Mouse (Mus musculus): ENCODE measurements at regions not wholly inside any gene's neighbourhood (a gene's known extent, or its start where the extent isn't known, plus 50 kb on each side); places are given as distances from the start of the nearest gene placed in this dataset.

GRCm38 (mm10) chr3:147249906-147250305, 397.7 kb downstream of the Ttll7 start:
- no peak overlapping the region for H3K27ac ChIP-seq
- TF ChIP-seq CTCF (IDR thresholded peaks at IDR 0.05; ENCODE audit: low read depth) (no peak), EP300 (IDR thresholded peaks at IDR 0.05; ENCODE audit: low read depth) (no peak)
- no peak overlapping the region for H3K4me2 ChIP-seq (ENCODE audit: low read depth)
- H3K27me3 ChIP-seq (ENCODE audit: control insufficient read depth, insufficient read depth, low read length), result no peaks in the 10 kb centered on the region
- no peaks in the 10 kb centered on the region for H3K36me3 ChIP-seq (replicated peaks; ENCODE audit: control insufficient read depth, insufficient read depth, low read depth)
- H3K4me3 ChIP-seq (ENCODE audit: insufficient read depth in 1 of 2, low read depth in 2 of 2, low read length in 2 of 2), result no peak overlapping the region
- ATAC-seq (ENCODE audit: insufficient read depth), result no peak
- no peak for DNase-seq (ENCODE audit: low read depth in 3 of 3, low spot score in 3 of 3)
- WGBS (ENCODE audit: insufficient replicate concordance), result 53% methylated on average over 2 of the region's 2 CpGs
- no peak overlapping the region for H3K9ac ChIP-seq (replicated peaks)
- H3K4me1 ChIP-seq (replicated peaks; ENCODE audit: control insufficient read depth in 2 of 2, insufficient read depth in 2 of 2, low read length in 1 of 2), result no peaks in the 10 kb centered on the region
- H3K9me3 ChIP-seq (ENCODE audit: control insufficient read depth, low read length), result no peaks in the 10 kb centered on the region

GRCm38 (mm10) chr3:147252226-147252788, 400.1 kb downstream of the Ttll7 start:
- Histone ChIP-seq H3K27me3 (ENCODE audit: control insufficient read depth, insufficient read depth, low read length) (no peaks in the 10 kb centered on the region), H3K4me2 (ENCODE audit: low read depth) (no peak overlapping the region), H3K4me3 (ENCODE audit: insufficient read depth in 1 of 2, low read depth in 2 of 2, low read length in 2 of 2) (no peak overlapping the region), H3K9me3 (ENCODE audit: control insufficient read depth, low read length) (no peaks in the 10 kb centered on the region), H3K36me3 (replicated peaks; ENCODE audit: control insufficient read depth, insufficient read depth, low read depth) (no peaks in the 10 kb centered on the region), H3K4me1 (replicated peaks; ENCODE audit: control insufficient read depth in 2 of 2, insufficient read depth in 2 of 2, low read length in 1 of 2) (no peaks in the 10 kb centered on the region), H3K9ac (replicated peaks) (no peak overlapping the region), H3K27ac (no peak overlapping the region)
- TF ChIP-seq CTCF (IDR thresholded peaks at IDR 0.05; ENCODE audit: low read depth) (no peak), EP300 (IDR thresholded peaks at IDR 0.05; ENCODE audit: low read depth) (no peak)
- ATAC-seq (ENCODE audit: insufficient read depth) (no peak), DNase-seq (ENCODE audit: low read depth in 3 of 3, low spot score in 3 of 3) (no peak)
- 44% methylated on average over 4 of the region's 4 CpGs for WGBS (ENCODE audit: insufficient replicate concordance)

GRCm38 (mm10) chr3:147252812-147253211, 400.6 kb downstream of the Ttll7 start:
- H3K36me3 ChIP-seq (replicated peaks; ENCODE audit: control insufficient read depth, insufficient read depth, low read depth), result no peaks in the 10 kb centered on the region
- no peak for TF ChIP-seq CTCF (IDR thresholded peaks at IDR 0.05; ENCODE audit: low read depth)
- TF ChIP-seq EP300 (IDR thresholded peaks at IDR 0.05; ENCODE audit: low read depth), result no peak
- H3K27me3 ChIP-seq (ENCODE audit: control insufficient read depth, insufficient read depth, low read length), result no peaks in the 10 kb centered on the region
- no peak overlapping the region for H3K9ac ChIP-seq (replicated peaks)
- DNase-seq (ENCODE audit: low read depth in 3 of 3, low spot score in 3 of 3) (no peak), ATAC-seq (ENCODE audit: insufficient read depth) (no peak)
- H3K4me3 ChIP-seq (ENCODE audit: insufficient read depth in 1 of 2, low read depth in 2 of 2, low read length in 2 of 2), result no peak overlapping the region
- H3K27ac ChIP-seq, result no peak overlapping the region
- no peaks in the 10 kb centered on the region for H3K4me1 ChIP-seq (replicated peaks; ENCODE audit: control insufficient read depth in 2 of 2, insufficient read depth in 2 of 2, low read length in 1 of 2)
- 31% methylated on average over 6 of the region's 6 CpGs for WGBS (ENCODE audit: insufficient replicate concordance)
- no peak overlapping the region for H3K4me2 ChIP-seq (ENCODE audit: low read depth)
- H3K9me3 ChIP-seq (ENCODE audit: control insufficient read depth, low read length), result no peaks in the 10 kb centered on the region

- Histone ChIP-seq H3K9me3 (ENCODE audit: control insufficient read depth, low read length) (no peaks in the 10 kb centered on the region), H3K4me3 (ENCODE audit: insufficient read depth in 1 of 2, low read depth in 2 of 2, low read length in 2 of 2) (no peak overlapping the region), H3K36me3 (replicated peaks; ENCODE audit: control insufficient read depth, insufficient read depth, low read depth) (no peaks in the 10 kb centered on the region), H3K4me2 (ENCODE audit: low read depth) (no peak overlapping the region), H3K4me1 (replicated peaks; ENCODE audit: control insufficient read depth in 2 of 2, insufficient read depth in 2 of 2, low read length in 1 of 2) (no peaks in the 10 kb centered on the region), H3K27me3 (ENCODE audit: control insufficient read depth, insufficient read depth, low read length) (no peaks in the 10 kb centered on the region), H3K27ac (no peak overlapping the region), H3K9ac (replicated peaks) (no peak overlapping the region)
- ATAC-seq (ENCODE audit: insufficient read depth), result no peak
- 55% methylated on average over 5 of the region's 5 CpGs for WGBS (ENCODE audit: insufficient replicate concordance)
- TF ChIP-seq CTCF (IDR thresholded peaks at IDR 0.05; ENCODE audit: low read depth) (no peak), EP300 (IDR thresholded peaks at IDR 0.05; ENCODE audit: low read depth) (no peak)
- no peak for DNase-seq (ENCODE audit: low read depth in 3 of 3, low spot score in 3 of 3)
Observed at GRCm38 (mm10) chr3:147254454-147254853, 402.3 kb downstream of the Ttll7 start.

DNA sequence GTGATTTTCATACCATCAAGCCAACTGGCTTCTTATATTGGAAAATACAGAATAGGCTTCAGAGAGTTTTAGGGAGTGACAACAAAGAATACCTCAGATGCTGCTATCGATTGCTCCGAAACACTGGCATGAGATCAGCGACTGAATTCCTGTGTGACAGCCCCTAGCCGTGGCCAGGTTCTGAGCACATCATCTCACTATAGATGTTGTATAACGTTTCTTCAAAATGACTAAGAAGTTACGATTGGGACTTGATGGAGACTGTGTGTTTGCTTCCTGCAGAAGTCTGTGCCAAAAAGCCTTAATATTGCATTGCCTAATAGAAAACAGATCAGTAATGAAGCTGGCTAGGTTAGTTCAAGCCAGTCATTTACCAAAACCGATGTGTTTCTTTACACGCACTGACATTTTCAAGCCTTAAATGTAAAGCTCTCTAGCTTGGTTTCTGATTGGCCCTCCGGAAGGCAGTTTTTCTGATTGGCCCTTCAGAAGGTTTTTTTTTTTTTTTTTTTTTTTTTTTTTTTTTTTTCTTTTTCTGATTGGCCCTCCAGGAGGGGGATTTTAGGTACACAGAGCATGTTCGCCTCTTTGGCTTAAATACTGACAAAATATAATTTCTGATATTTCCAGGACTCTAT, 408.9 kb downstream of the Ttll7 start:
- H3K9ac ChIP-seq (replicated peaks), result no peak overlapping the region
- H3K27me3 ChIP-seq (ENCODE audit: control insufficient read depth, insufficient read depth, low read length), result no peaks in the 10 kb centered on the region
- 68% methylated on average over 10 of the region's 10 CpGs for WGBS (ENCODE audit: insufficient replicate concordance)
- H3K36me3 ChIP-seq (replicated peaks; ENCODE audit: control insufficient read depth, insufficient read depth, low read depth), result no peaks in the 10 kb centered on the region
- no peaks in the 10 kb centered on the region for H3K4me1 ChIP-seq (replicated peaks; ENCODE audit: control insufficient read depth in 2 of 2, insufficient read depth in 2 of 2, low read length in 1 of 2)
- no peaks in the 10 kb centered on the region for H3K9me3 ChIP-seq (ENCODE audit: control insufficient read depth, low read length)
- no peak overlapping the region for H3K4me2 ChIP-seq (ENCODE audit: low read depth)
- ATAC-seq (ENCODE audit: insufficient read depth) (no peak), DNase-seq (ENCODE audit: low read depth in 3 of 3, low spot score in 3 of 3) (no peak)
- no peak overlapping the region for H3K4me3 ChIP-seq (ENCODE audit: insufficient read depth in 1 of 2, low read depth in 2 of 2, low read length in 2 of 2)
- no peak overlapping the region for H3K27ac ChIP-seq
- TF ChIP-seq CTCF (IDR thresholded peaks at IDR 0.05; ENCODE audit: low read depth) (no peak), EP300 (IDR thresholded peaks at IDR 0.05; ENCODE audit: low read depth) (no peak)
